Mouse (Mus musculus) erythroblast, embryonic 14.5 days (primary cell): ENCODE data around the gene Dnm3. TPM values are rescaled to one million over a fixed set of nuclear protein-coding genes. Genes with fewer than 3 reads are reported as not detected.

Experiments used
- H3K27me3 ChIP-seq: 2 replicates; pipeline ENCODE4 v1.6.1; 2012; ENCODE audit warnings: inconsistent platforms; ENCODE audit not compliant: control insufficient read depth
- H3K36me3 ChIP-seq: 2 replicates; pipeline ENCODE4 v1.6.1; 2012; ENCODE audit warnings: mild to moderate bottlenecking, inconsistent platforms; ENCODE audit not compliant: control insufficient read depth
- H3K4me1 ChIP-seq: 2 replicates; pipeline ENCODE4 v1.6.1; 2012; ENCODE audit warnings: inconsistent platforms; ENCODE audit not compliant: control insufficient read depth
- H3K4me3 ChIP-seq: replicated peaks from 2 replicates; pipeline ENCODE3; 2012; ENCODE audit warnings: moderate library complexity, mild to moderate bottlenecking, inconsistent platforms
- H3K9me3 ChIP-seq: 2 replicates; pipeline ENCODE4 v1.6.1; 2012; ENCODE audit warnings: low read length, inconsistent platforms, mixed read lengths; ENCODE audit not compliant: control insufficient read depth
- GATA1 ChIP-seq: IDR thresholded peaks from 2 replicates; pipeline ENCODE4 v1.6.1; 2012; ENCODE audit warnings: low read length, inconsistent platforms, mixed read lengths
- TAL1 ChIP-seq: IDR thresholded peaks from 3 replicates; pipeline ENCODE4 v1.6.1; 2012; ENCODE audit warnings: low read length, inconsistent platforms, mixed read lengths
- polyA plus RNA-seq: library from polyadenylated mRNA; stranded (reverse); fragments of >175 nt; gene quantifications from 2 replicates; pipeline ENCODE4 v1.2.3, GENCODE M21; 2012

The Dnm3 gene
- polyA plus RNA-seq, 1 experiment, result 0.01 TPM

- no peaks in the 10 kb centered on the region for H3K4me1 ChIP-seq
- H3K36me3 ChIP-seq, result no peaks in the 10 kb centered on the region
- no peak overlapping the region for H3K4me3 ChIP-seq
- H3K9me3 ChIP-seq, result no peaks in the 10 kb centered on the region
- TF ChIP-seq GATA1, result no peak
- no peak for TF ChIP-seq TAL1
- H3K27me3 ChIP-seq, result no peaks in the 10 kb centered on the region; the same call in 1 of the 2 replicates
These were observed 460.9 kb downstream of the Dnm3 start for GRCm38 (mm10) chr1:162016982-162017381.

GRCm38 (mm10) chr1:162015247-162015862 lies 462.5 kb downstream of the Dnm3 start:
- no peaks in the 10 kb centered on the region for H3K36me3 ChIP-seq
- no peaks in the 10 kb centered on the region; the same call in 1 of the 2 replicates for H3K27me3 ChIP-seq
- no peak for TF ChIP-seq GATA1
- TF ChIP-seq TAL1, result no peak
- H3K9me3 ChIP-seq, result no peaks in the 10 kb centered on the region
- H3K4me3 ChIP-seq, result no peak overlapping the region
- no peaks in the 10 kb centered on the region for H3K4me1 ChIP-seq

GRCm38 (mm10) chr1:162013561-162013960 lies 464.3 kb downstream of the Dnm3 start:
- no peaks in the 10 kb centered on the region; the same call in 1 of the 2 replicates for H3K27me3 ChIP-seq

GRCm38 (mm10) chr1:162011523-162012245 lies 466.1 kb downstream of the Dnm3 start:
- Histone ChIP-seq H3K4me3 (no peak overlapping the region), H3K36me3 (no peaks in the 10 kb centered on the region), H3K9me3 (no peaks in the 10 kb centered on the region), H3K4me1 (no peaks in the 10 kb centered on the region), H3K27me3 (no peaks in the 10 kb centered on the region)
- TF ChIP-seq GATA1, result no peak
- no peak for TF ChIP-seq TAL1

More at GRCm38 (mm10) chr1:162013561-162013960, 464.3 kb downstream of the Dnm3 start:
- H3K4me1 ChIP-seq, result no peaks in the 10 kb centered on the region
- no peaks in the 10 kb centered on the region for H3K9me3 ChIP-seq
- no peaks in the 10 kb centered on the region for H3K36me3 ChIP-seq
- TF ChIP-seq TAL1 (no peak), GATA1 (no peak)
- no peak overlapping the region for H3K4me3 ChIP-seq

- Histone ChIP-seq H3K36me3 (no peaks in the 10 kb centered on the region), H3K4me1 (no peaks in the 10 kb centered on the region), H3K4me3 (no peak overlapping the region), H3K27me3 (no peaks in the 10 kb centered on the region), H3K9me3 (no peaks in the 10 kb centered on the region)
- no peak for TF ChIP-seq TAL1
- no peak for TF ChIP-seq GATA1
These were observed 468.7 kb downstream of the Dnm3 start for GRCm38 (mm10) chr1:162009086-162009485.

- H3K27me3 ChIP-seq, result no peaks in the 10 kb centered on the region
- H3K4me3 ChIP-seq, result no peak overlapping the region
- TF ChIP-seq GATA1 (no peak), TAL1 (no peak)
- H3K4me1 ChIP-seq, result no peaks in the 10 kb centered on the region
- no peaks in the 10 kb centered on the region for H3K36me3 ChIP-seq
- no peaks in the 10 kb centered on the region for H3K9me3 ChIP-seq
These were observed 469.2 kb downstream of the Dnm3 start for GRCm38 (mm10) chr1:162008631-162009067.

- Histone ChIP-seq H3K4me1 (no peaks in the 10 kb centered on the region), H3K36me3 (no peaks in the 10 kb centered on the region), H3K9me3 (no peaks in the 10 kb centered on the region), H3K4me3 (no peak overlapping the region), H3K27me3 (no peaks in the 10 kb centered on the region)
- TF ChIP-seq TAL1, result no peak
- no peak for TF ChIP-seq GATA1
These were observed 469.6 kb downstream of the Dnm3 start for GRCm38 (mm10) chr1:162008208-162008607.

- H3K36me3 ChIP-seq, result no peaks in the 10 kb centered on the region
- no peaks in the 10 kb centered on the region for H3K27me3 ChIP-seq
- no peaks in the 10 kb centered on the region for H3K9me3 ChIP-seq
- TF ChIP-seq TAL1, result no peak
- no peaks in the 10 kb centered on the region for H3K4me1 ChIP-seq
- no peak overlapping the region for H3K4me3 ChIP-seq
These were observed 471.7 kb downstream of the Dnm3 start for GRCm38 (mm10) chr1:162006109-162006508.
